Mouse (Mus musculus) heart, adult 2 months (tissue): ENCODE data around the gene Rex1bd.

Experiments used
- CTCF ChIP-seq: fragments of 200-600 bp; IDR thresholded peaks from 2 replicates; pipeline ENCODE4 v1.8.1; 2022; ENCODE audit warnings: antibody characterized with exemption, mild to moderate bottlenecking, moderate library complexity
- EP300 ChIP-seq: fragments of 200-500 bp; IDR thresholded peaks from 2 replicates; pipeline ENCODE4 v1.6.1; 2011; ENCODE audit warnings: low read depth, low read length, control low read depth; ENCODE audit not compliant: insufficient read depth
- POLR2A ChIP-seq: fragments of 200-500 bp; IDR thresholded peaks from 2 replicates; pipeline ENCODE4 v1.6.1; 2011; ENCODE audit warnings: mild to moderate bottlenecking, low read depth, low read length, control low read depth; ENCODE audit not compliant: insufficient read depth

GRCm38 (mm10) chr8:70493692-70494415 lies 12.7 kb downstream of the Rex1bd start:
- TF ChIP-seq EP300 (no peak), CTCF (no peak), POLR2A (no peak)
